Mouse (Mus musculus) gastrocnemius, adult 18-20 months (tissue): ENCODE measurements around the gene Antxr1. TPM values are rescaled to one million over a fixed set of nuclear protein-coding genes. Genes with fewer than 3 reads are reported as not detected.

Experiments
- DNase-seq: peaks from one replicate; pipeline ENCODE4 v3.0.0; 2021; ENCODE audit warnings: low spot score
- total RNA-seq, 2 experiments: library from RNA; stranded (reverse); gene quantifications; 2 replicates each; pipeline ENCODE4 v1.2.3; 2021

Antxr1 gene
- total RNA-seq, 2 experiments from 2014 or later, result 5.7 to 7.3 TPM

GRCm38 (mm10) chr6:87189755-87190154 is 145.9 kb downstream of the Antxr1 start:
- DNase-seq, result peak; percentile 42

GRCm38 (mm10) chr6:87186988-87187387 is 148.6 kb downstream of the Antxr1 start:
- DNase-seq, result peak; percentile 53

- no peak for DNase-seq
Observed at GRCm38 (mm10) chr6:87184418-87184817, 151.2 kb downstream of the Antxr1 start.

GRCm38 (mm10) chr6:87183981-87184380 is 151.6 kb downstream of the Antxr1 start:
- DNase-seq, result no peak

- DNase-seq, result peak; percentile 68
Observed at GRCm38 (mm10) chr6:87183159-87183558, 152.5 kb downstream of the Antxr1 start.

- DNase-seq, result no peak
Observed at GRCm38 (mm10) chr6:87182736-87183135, 152.9 kb downstream of the Antxr1 start.

GRCm38 (mm10) chr6:87171461-87171860 is 164.2 kb downstream of the Antxr1 start:
- no peak for DNase-seq

GRCm38 (mm10) chr6:87170875-87171274 is 164.7 kb downstream of the Antxr1 start:
- DNase-seq, result peak; percentile 63

- no peak for DNase-seq
Observed at GRCm38 (mm10) chr6:87170277-87170676, 165.3 kb downstream of the Antxr1 start.

GRCm38 (mm10) chr6:87168021-87168420 is 167.6 kb downstream of the Antxr1 start:
- no peak for DNase-seq

- no peak for DNase-seq
Observed at GRCm38 (mm10) chr6:87166673-87167305, 168.8 kb downstream of the Antxr1 start.

GRCm38 (mm10) chr6:87165536-87166311 is 169.9 kb downstream of the Antxr1 start:
- DNase-seq, result no peak

GRCm38 (mm10) chr6:87161391-87162263 is 174.0 kb downstream of the Antxr1 start:
- peak; percentile 30 for DNase-seq

GRCm38 (mm10) chr6:87160196-87160595 is 175.4 kb downstream of the Antxr1 start:
- DNase-seq, result no peak

GRCm38 (mm10) chr6:87158062-87158623 is 177.5 kb downstream of the Antxr1 start:
- DNase-seq, result no peak

GRCm38 (mm10) chr6:87153836-87154235 is 181.8 kb downstream of the Antxr1 start:
- no peak for DNase-seq

GRCm38 (mm10) chr6:87153231-87153580 is 182.4 kb downstream of the Antxr1 start:
- DNase-seq, result no peak

GRCm38 (mm10) chr6:87152461-87153230 is 183.0 kb downstream of the Antxr1 start:
- DNase-seq, result peak; percentile 49

- DNase-seq, result no peak
Observed at GRCm38 (mm10) chr6:87151427-87151826, 184.2 kb downstream of the Antxr1 start.

- DNase-seq, result no peak
Observed at GRCm38 (mm10) chr6:87150471-87150870, 185.2 kb downstream of the Antxr1 start.

GRCm38 (mm10) chr6:87147921-87148320 is 187.7 kb downstream of the Antxr1 start:
- DNase-seq, result no peak
